Mouse (Mus musculus) erythroblast, adult 5-6 weeks (primary cell): ENCODE results near the gene Gm10647. TPM values are rescaled to one million over a fixed set of nuclear protein-coding genes. Genes with fewer than 3 reads are reported as not detected.
"Not testable (repeated sequence)": the region's sequence is repeated elsewhere in the genome, so short reads cannot be mapped to it uniquely, and the experiment has no call there.

Source experiments
- ATAC-seq: replicated peaks from 2 replicates; pipeline ENCODE4 v1.8.0; 2016; ENCODE audit warnings: moderate number of reproducible peaks, mild to moderate bottlenecking, moderate TSS enrichment, inconsistent platforms; ENCODE audit not compliant: poor library complexity, low FRiP score, severe bottlenecking
- total RNA-seq, 2 experiments: library from RNA; stranded (forward) in 1 of 2; stranded (reverse) in 1 of 2; fragments of 150-400 nt in 1 of 2; fragments of 200-764, 138-1000 nt in 1 of 2; gene quantifications; 2 replicates each; pipeline versions ENCODE4 v1.2.3 to v1.2.4; 2015 to 2017; ENCODE audit warnings: low replicate concordance in 2 of 2

The Gm10647 gene
- total RNA-seq (2015; ENCODE audit: low replicate concordance) (not detected in 2 replicates), total RNA-seq (2017; ENCODE audit: low replicate concordance) (0.42 and 0.68 TPM in 2 replicates)

- ATAC-seq: no peak
Measured at GRCm38 (mm10) chr9:66796739-66797138, at the start of gene Gm10647. Gene Gm10647 (plus strand): TSS chr9:66797039.

GRCm38 (mm10) chr9:66748390-66748789, 48.4 kb upstream of the Gm10647 start:
- ATAC-seq: no peak

GRCm38 (mm10) chr9:66752849-66753248, 44.0 kb upstream of the Gm10647 start:
- no peak for ATAC-seq

- no peak for ATAC-seq
Measured at GRCm38 (mm10) chr9:66760991-66761390, 35.8 kb upstream of the Gm10647 start.

GRCm38 (mm10) chr9:66768721-66769120, 28.1 kb upstream of the Gm10647 start:
- no peak for ATAC-seq

GRCm38 (mm10) chr9:66769275-66769674, 27.6 kb upstream of the Gm10647 start:
- no peak for ATAC-seq

- ATAC-seq: no peak
Measured at GRCm38 (mm10) chr9:66770701-66771100, 26.1 kb upstream of the Gm10647 start.

GRCm38 (mm10) chr9:66784552-66784951, 12.3 kb upstream of the Gm10647 start:
- ATAC-seq: peak; percentile 70

- no peak for ATAC-seq
Measured at GRCm38 (mm10) chr9:66787821-66788220, 9.0 kb upstream of the Gm10647 start.

GRCm38 (mm10) chr9:66794629-66795463, 2.0 kb upstream of the Gm10647 start:
- no peak for ATAC-seq

- ATAC-seq: peak; percentile 95
Measured at GRCm38 (mm10) chr9:66795464-66796324, 1.1 kb upstream of the Gm10647 start, which contains the start of gene Aph1b. Gene Aph1b (minus strand): TSS chr9:66795490.

- ATAC-seq: 0 out of 2 replicates have a peak, but pooled peaks have one; percentile 8
Measured at GRCm38 (mm10) chr9:66801947-66802346, 5.1 kb downstream of the Gm10647 start.

GRCm38 (mm10) chr9:66805951-66806350, 9.1 kb downstream of the Gm10647 start:
- ATAC-seq: not testable (repeated sequence)

- ATAC-seq: no peak
Measured at GRCm38 (mm10) chr9:66813392-66813791, 16.6 kb downstream of the Gm10647 start.

- ATAC-seq: no peak
Measured at GRCm38 (mm10) chr9:66820996-66821395, 24.2 kb downstream of the Gm10647 start.

GRCm38 (mm10) chr9:66822255-66822654, 25.4 kb downstream of the Gm10647 start:
- ATAC-seq: not testable (repeated sequence)

- ATAC-seq: no peak
Measured at GRCm38 (mm10) chr9:66825990-66826389, 29.2 kb downstream of the Gm10647 start.

GRCm38 (mm10) chr9:66832366-66832908, 35.6 kb downstream of the Gm10647 start:
- ATAC-seq: no peak

- no peak for ATAC-seq
Measured at GRCm38 (mm10) chr9:66833851-66834250, 37.0 kb downstream of the Gm10647 start.
